Mouse (Mus musculus) lung, adult 18-20 months (tissue): ENCODE measurements around the gene Nmt2.

Source experiments
- DNase-seq, 2 experiments: peaks; one replicate each; pipeline ENCODE4 v3.0.0; 2022; ENCODE audit warnings: mixed read lengths in 2 of 2

Gene Nmt2

DNA sequence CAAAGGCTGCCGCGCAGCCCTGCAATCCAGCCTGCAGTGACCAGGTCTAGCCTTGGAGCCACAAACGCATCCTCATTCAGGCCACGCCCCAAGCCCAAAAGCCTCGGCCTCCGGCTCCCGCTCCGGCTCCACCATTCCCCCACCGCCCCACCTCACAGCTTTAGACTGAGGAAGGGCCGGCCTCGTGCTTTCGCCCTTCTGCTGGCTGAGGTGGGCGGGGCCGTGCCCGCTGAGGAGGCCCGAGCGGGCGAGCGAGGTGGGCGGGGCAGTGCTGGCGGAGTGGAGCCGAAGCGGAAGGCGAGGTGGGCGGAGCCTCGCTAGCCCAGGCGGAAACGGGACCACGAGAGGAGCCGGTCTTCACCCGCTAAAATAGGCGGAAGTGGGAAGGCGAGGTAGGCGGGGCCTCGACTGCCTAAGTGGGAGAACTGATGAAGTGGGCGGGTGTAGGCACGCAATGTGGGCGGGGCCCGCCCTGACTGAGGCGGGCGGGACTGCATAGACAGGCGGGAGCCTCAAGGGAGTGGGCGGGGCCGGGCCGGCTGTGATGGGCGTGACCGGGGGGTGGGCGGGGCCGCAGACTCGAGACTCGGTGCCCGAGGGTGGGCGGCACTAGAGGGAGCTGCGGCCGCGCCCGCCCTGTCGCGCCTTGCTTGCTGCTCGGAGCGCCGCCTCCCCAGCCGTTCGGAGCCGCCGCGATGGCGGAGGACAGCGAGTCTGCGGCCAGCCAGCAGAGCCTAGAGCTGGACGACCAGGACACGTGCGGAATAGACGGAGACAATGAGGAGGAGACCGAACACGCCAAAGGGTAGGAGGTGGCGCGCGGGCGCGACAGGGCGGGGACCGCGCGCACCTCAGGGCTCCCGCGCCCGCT, at the start of gene Nmt2:
Gene Nmt2 (plus strand): TSS at position 611 of the 871 bp plus-strand sequence.
- peak; percentile 100 for DNase-seq

DNA sequence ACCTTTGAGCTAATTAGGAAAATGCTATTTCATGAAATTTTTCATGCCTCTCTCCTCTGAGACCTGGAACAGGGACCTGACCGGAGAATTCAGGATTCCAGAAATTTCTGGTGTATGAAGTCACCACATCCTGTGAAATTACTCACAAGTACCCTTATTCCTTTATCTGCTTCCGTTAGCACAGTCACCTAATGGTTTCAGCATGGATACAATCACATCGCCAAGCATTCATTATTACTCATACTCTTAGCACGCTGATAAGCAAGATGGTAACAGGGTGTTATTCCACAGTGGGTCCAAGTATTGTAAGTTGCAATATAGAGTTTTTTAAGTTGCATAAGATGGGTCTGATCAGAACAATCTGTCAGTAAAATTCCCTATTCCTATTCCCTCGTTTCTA, 44.8 kb upstream of the Nmt2 start:
- no peak for DNase-seq

DNA sequence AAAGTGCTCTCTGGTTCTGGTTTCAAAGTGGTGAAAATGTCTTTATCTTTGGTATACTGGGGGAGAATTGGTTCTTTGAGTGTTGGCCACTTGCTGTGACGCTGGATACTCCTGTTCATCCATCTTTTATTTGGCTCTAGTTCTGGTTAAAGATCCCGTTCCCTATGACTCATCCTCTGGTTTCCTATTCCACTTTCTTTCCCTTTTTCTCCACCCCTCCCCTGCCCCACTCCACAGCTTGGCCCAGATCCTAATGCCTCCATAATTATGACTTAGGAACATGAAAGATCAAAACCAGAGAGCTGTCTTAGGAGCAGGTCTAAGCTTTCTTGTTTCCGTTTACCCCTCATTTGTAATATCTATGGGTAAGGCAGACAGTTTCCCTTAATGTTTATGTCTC, 39.8 kb upstream of the Nmt2 start:
- DNase-seq: no peak

DNA sequence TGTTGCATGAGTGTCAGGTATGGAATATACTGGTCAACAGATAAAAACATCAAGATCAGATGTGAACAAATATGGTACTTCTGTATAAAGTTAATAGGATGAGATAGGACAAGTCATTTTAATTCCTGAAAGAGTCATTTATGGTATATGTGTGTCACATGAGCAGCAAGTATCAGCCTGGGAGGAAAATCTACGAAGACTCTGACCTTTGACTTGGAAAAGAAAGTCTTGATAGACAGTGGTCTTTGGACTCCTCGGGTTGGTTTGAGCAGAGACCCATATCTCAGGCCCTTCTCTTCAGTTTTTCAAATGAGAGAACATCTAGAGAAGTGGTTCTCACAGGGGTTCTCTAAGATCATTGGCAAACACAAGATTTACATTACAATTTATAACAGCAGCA, 32.7 kb upstream of the Nmt2 start:
- no peak for DNase-seq

DNA sequence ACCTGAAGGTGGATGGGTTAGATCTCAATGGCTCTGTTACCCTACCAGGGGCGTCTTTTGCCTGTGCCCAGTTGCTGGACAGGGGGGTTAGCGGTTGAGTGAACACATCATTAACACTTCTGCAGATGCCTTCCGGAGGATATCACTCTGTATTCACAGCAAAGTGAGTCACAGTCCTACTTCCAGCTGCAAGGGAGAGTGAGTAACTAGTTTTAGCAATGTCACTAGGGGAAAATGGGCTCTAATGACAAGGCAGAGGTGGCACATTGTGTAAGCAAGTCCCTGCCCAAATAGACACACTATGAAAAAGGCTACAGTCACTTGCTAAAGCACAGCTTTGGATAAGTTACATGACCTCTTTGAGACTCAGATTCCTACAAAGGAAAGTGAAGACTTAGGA, 17.5 kb upstream of the Nmt2 start:
- DNase-seq: no peak

DNA sequence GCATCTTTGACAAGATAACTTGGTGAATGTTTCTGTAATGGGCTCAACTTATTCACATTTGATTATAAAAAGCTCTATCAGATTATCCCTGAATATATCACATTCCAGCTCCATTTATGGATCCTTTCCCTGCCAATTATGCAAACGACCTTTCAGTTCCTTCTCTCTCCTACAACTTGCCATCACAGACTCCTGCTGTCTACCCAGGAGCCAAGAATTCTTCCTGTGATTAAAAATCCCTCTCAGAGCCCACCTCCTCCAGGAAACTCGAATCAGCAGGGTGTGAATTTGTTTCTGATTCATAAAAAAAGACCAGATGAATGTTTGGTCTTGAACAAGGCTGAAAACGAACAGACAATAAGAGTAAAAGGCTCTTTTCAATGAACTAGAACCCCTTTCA, 16.1 kb upstream of the Nmt2 start:
- no peak for DNase-seq

DNA sequence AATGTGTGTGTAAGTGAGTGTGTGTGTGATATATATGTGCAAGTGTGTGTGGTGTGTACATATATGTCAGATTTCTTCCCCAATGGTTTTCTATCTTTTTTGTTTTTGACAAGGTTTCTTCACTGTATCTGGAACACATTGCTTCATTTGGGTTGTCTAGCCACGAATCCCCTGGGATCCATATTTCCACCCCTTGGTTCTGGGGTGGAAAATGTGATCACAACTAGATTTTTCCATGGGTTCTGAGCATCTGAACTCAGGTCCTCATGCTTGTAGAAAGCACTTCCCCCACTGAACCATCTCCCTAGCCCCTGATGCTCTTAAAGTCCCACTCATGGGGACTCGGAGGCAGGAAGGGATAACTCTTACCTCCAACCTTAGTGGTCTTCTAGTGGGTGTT, 10.7 kb upstream of the Nmt2 start:
- no peak for DNase-seq

DNA sequence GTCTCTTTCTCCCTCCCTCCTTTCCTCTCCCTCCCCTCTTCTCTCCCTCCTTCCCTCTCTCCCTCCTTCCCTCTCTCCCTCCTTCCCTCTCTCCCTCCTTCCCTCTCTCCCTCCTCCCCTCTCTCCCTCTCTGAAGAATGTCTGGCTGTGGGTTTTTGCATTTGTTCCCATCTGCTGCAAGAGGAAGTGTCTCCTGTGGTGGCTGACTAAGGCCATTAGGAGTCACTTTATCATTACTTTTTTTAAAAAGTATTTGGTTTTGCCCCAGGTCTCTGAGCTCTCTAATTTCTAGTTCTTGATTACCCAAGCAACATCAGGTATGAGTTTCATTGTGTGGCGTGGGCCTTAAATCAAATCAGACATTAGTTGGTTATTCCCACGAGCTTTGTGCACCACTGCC, 7.9 kb upstream of the Nmt2 start:
- DNase-seq: no peak

DNA sequence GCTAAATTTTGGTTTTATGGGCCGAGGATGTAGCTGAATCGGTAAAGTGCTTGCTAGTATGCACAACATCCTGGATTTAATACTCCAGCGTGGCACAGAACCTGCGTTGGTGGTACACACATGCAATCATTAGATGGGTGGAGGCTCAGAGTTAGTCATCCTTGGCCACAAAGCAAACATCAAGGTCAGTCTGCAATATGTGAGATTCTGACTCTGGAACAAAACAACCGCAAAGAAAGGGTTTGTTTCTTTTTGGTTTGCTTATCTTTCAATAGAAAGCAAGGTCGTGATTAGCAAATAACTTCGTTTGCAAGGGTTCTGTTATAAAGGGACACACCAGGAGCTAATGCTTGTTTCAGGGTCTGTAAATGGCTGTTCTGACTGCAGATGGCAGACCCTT, 6.5 kb upstream of the Nmt2 start:
- DNase-seq: no peak

DNA sequence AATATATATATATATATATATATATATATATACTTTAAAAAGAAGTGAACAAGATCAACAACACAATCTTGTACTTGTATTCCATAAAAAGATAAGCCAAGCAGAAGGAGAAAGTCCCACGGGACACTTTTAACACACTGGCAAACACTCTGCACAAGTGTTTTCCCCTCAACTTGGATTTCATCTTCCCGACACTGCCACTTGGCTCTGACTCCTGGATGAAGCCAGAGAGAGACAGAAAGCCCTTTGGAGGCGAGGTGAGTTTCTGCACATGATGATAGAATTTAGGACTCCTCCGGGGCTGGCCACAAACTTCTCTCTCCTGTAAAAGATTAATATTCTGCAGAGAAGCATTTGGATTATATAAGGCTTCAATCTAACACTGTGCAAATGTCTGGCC, 2.7 kb upstream of the Nmt2 start:
- DNase-seq: no peak

DNA sequence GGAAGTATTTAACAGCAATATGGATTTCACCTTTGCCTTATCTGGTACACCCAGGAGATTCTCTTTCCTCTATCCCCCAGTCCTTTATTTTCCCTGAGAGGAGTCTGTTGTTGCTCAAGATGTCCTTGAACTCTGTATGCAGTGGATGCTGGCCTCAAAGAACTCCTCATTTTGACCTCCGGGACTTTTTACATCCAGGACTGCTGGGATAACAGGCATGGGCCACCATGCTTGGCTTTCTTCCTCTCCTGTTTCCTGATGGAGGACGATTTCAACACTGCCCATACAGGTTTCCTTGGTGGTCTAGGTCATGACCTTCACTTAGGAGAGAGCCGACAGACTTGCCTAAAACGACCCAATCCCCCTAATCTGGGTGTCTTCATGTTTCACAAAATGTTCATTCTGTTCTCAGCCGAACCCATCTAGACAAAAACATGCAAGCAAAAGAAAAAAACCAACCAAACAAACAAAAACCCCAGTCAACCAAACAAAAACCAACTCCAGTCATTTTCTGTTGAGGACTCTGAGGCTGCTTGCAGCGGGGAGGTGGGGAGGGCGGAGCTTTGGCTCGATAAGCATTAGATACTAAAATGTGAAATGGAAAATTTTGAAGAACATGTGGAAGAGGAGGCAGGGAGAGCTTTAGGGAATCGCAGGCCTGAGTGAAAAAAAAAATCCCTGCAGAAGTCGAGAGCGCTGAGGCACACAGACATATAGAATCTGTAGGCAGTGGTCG, 978 bp upstream of the Nmt2 start:
- no peak for DNase-seq

DNA sequence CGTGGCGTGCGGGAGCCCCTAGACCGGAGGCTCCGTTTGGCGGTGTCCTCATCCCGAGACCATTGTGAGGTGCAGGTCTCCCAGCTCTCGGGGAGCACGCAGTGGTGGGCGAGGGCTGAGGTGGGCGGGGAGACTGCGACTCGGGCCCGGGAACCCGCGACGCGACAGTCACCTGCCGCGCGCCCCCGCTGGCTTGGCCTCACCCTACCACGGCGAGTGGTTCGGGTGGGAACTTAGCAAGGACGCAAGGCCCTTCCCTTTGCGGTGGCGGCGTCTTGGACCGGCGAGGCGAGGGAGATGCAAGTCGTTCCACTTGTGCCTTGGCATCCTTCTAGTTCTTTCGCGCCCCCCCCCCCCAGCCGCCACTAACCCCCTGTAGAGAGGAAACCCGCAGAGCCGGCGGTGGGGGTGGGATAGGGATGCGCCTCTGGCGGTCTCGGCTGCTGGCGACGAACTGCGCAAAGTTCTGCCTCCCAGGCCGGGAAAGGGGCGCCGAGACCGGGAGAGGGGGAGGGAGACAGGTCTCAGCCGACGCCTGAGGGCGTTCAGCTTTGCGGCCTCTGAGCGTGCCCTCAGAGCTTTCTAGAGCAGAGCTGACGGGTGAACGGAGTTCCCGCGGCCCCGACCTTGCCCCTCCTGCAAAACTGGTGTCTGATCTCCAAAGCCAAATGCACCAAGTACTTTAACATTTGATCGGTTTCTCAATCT, 615 bp downstream of the Nmt2 start:
- peak; percentile 50 to 53 for DNase-seq

DNA sequence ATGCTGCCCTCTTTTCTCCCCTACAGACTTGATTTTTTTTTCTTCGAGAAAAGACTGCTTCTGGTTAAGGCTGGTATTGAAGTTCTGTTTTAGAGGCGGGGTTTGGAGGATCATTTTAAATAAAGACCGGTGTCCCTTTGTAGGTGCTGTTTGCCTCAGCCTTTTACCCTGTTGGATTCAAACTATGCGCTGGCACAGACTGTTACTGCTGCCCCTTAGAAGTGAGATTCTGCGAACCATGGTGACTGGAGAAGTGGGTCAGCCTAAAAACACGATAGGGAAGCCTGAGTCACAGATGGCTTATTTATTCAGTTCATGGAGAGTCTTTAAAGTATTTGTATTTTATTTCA, 1.1 kb downstream of the Nmt2 start:
- peak in 1 of 2 experiments; percentile 13 for DNase-seq

DNA sequence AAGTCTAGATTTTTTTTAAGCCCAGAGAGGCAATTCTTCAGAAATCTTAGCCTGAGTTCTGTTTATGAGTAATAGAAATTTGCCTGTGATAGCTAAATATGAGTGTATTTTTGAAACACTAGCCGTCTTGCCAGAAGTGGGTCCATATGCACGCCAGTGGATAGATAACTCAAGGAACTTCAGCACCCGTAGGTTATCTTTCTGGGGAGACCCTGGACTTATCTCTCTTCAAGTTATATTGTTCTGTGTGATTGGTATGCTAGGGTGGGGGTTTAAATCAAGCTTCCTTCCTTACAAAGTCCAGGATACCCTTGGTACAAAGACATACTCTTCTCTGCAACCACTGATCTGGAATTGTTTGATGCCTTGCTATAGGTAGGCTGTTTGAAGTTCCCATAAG, 1.7 kb downstream of the Nmt2 start:
- DNase-seq: no peak

DNA sequence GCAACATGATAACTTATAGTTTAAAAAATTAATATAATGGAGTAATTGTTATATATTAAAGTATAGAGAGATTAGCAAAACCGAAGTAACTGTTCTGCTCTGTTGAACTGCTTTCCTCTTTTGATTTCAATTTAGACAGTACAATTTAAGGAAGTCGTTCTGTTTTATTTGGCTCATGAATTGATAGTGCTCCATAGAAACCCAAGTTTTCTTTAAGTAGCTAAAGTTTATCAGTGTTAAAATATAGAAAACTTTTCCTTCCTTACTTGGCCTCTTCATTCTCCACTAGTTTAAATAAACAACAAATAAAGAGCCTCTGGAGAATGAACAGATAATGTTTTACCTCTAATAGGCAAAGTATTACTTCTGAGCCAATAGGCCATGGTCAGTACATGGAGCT, 2.2 kb downstream of the Nmt2 start:
- DNase-seq: no peak

DNA sequence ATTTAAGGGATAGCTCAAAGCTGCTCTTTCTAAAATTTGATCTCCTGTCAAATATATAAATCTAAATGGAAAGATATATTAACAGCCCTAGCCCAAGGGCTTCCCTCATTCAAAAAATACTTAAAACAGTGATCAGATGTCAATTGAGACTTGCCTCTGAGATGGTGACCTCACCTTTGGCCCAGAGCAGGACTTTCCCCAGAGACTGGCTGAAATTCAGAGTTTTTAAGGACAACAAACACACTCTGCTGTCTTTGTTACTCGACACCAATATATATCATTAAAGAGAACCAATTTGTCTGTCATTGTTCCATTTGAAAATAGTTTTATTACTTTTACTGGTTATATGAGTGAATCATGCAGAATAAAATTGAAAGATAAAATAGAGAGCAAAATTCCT, 5.6 kb downstream of the Nmt2 start:
- DNase-seq: no peak

DNA sequence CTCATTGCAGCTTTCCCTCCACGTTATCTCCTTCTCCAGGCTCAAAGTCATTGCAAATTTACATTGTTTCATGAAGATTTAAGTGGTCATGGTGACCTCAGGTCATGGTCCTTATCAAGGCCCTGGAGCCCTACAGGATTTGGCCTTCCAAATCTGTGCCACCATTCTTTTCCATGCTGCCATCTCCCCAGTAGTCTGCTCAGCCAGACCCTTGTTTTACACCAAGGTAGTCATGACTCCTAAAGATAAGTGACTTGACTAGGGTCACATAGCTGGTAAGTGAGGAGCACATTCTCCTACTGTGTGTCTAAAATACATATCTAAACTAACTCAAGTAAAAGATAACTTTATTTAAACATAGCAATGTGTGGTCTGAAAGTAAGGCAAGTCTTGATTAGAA, 8.2 kb downstream of the Nmt2 start:
- DNase-seq: no peak

DNA sequence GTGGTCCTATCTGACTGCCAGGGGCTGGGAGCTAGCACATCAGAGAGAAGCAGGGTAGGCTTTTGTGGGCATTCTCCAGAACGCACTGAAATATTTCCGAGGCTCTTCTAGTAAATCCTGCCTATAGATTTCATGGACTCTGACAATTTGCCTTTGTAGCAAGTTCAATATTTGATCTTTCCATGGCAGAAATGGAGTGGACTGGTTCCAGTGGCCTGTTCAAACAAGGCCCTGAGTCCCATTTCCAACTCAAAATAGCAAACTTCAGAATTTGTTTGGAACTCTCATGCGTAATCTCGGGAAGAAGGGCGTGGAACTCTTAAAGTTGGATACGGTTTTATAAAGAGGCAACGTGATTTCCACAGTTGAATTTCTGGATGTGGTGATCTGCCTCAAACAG, 11.8 kb downstream of the Nmt2 start:
- DNase-seq: no peak

DNA sequence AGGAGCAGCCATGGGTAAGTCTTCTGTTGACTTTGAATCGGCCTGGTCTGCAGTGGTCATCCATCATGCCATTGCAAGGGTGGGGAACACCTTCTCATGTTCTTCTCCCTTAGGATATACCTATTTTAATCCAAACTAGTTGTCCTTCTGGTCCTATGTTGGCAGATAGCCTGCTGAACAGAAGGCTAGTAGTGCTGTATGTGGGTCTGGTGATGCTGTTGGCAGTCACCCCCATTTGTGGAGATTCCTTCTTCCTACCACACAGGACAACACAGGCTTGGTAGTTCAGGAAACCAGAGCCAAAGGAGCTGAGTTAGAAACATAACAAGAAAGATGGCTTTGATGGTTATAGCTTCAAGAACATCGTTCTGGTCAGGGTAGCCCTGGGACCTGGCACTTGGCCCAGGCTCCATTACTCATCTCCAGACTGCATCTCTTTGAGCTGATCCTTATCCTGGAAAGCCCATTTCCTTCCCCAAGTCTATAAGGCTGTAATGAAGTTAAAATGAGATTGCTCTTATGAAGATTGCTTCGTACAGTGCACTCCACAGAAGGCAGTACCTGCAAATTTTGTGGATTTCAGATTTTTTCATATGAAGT, 21.5 kb downstream of the Nmt2 start:
- no peak for DNase-seq

DNA sequence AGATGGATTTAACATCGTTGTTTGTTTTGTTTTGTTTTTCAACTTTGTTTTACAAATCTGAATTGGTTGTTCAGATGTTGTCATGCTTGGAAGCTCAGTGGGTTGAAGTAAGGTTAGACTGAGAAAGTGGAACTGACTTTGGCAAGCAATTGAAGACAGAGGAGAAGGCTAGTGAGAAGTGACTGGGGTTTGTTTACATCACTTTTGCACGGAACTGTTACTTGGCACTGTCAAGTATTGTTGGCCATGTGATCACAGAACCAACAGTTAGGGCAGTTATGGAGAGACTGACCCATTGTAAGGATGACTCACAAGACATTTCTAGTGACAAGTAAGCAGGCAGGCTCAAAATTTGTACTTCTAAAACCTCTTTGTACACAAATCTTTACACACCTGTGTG, 39.1 kb downstream of the Nmt2 start:
- DNase-seq: peak in 1 of 2 experiments; percentile 5

DNA sequence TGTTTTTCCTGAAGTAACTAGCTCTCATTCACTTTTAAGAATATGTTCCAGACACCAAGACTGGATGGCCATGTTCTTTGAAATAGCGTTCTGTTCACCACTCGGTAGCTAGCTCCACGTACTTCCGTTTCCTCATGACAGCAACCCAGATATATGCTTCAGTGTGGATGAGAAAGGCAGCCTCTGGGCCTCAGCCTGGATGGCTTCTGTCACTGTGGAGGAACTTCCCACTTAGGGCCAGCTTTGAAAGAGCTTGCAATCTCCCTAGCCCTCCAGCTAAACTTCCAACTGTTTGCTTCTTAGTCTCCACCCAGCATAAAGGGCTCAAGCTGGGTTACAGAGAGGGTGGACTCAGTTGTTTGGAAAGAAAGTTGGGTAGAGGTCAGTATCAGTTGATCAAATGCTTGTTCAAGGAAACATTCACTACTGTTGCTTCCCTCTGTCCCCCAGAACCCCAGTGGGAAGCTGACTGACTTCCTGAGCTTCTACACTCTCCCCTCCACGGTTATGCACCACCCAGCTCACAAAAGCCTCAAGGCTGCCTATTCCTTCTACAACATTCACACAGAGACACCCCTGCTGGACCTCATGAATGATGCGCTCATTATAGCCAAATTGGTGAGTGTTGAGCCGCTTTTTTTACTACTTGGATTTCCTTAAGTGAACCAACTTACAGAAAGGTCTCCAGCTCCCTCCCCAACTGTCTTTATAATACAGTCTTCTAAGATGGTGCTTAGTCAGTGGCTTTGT, 40.5 kb downstream of the Nmt2 start:
- no peak for DNase-seq

DNA sequence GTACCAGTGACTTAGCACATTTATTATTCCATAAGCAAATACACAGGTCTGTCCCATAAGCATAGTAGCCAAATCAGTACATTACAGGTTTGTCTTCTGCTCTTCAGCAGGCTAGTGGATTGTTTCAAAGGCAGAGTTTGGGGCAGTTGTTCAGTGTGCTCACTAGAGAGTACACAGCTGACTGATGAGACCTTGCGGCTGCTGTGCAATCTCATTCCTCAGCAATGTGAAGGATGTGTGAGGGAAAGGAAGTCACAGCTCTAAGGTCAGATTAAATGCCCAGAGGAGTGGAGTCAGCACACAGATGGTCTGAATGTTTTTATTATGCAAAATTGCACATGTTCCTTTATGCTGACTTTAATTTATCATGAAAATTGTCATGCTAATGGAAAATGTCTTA, 42.5 kb downstream of the Nmt2 start:
- DNase-seq: peak in 1 of 2 experiments; percentile 9

DNA sequence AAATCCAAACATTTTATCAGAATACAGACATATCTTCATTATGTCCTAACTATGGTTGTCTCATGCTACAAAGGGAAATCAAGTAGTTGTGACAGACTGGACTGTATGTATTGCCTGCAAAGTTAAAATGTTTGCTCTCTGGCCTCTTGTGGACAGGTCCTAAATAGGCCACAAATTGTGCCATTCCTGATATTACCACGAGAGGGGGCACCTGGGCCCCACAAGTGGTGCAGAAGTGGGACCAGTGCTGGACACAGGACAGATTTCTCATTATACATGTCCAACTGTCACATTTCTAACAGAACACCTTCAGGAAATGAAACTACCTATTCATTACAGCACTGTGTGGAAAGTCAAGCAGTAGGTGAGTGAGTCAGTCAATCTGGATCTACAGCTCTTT, 43.3 kb downstream of the Nmt2 start:
- DNase-seq: peak; percentile 54 to 70
